Mouse (Mus musculus) kidney, adult 2 months (tissue): Measurements from ENCODE around the gene Nudt15.

Source experiments
- CTCF ChIP-seq: fragments of 200-500 bp; conservative IDR thresholded peaks from 2 replicates; pipeline ENCODE4 v1.5.1; 2011; ENCODE audit warnings: low read depth, mild to moderate bottlenecking, control low read depth, low read length, moderate library complexity, mixed read lengths; ENCODE audit not compliant: insufficient read depth, insufficient read length
- POLR2A ChIP-seq: fragments of 200-500 bp; IDR thresholded peaks from one replicate; pipeline ENCODE4 v1.6.1; 2011; ENCODE audit warnings: low read depth, low read length, control low read depth

GRCm38 (mm10) chr14:73473670-73474460 lies 74.2 kb downstream of the Nudt15 start:
- TF ChIP-seq CTCF (no peak), POLR2A (no peak)
